ENCODE assay signal across 20 mouse cellular contexts in genomic region chr11:26667251-26667650, GRCm38 (mm10).
DNase-seq lines count a peak whose midpoint lies in the region; ATAC-seq and TF ChIP-seq lines count a peak whose summit lies in the region.
"Had no signal": no experiment of that assay in that cellular context is flagged by ENCODE, and none has a peak within 500 bp of the region (broad histone marks: within the 10 kb centered on the region; RNA-seq: fewer than 3 reads in every experiment).

No protein-coding gene starts in this region.

- intact Hi-C loops in left cerebral cortex, postnatal 14 days (cut with DNase I): no loop called here

- no peak overlapping the region for H3K9ac ChIP-seq in forebrain, embryonic 16.5 days (replicated peaks; ENCODE audit: low read depth, low read length)
- H3K9ac ChIP-seq: embryonic facial prominence, embryonic 12.5 days; forebrain, embryonic 12.5 days; forebrain, postnatal 0 days had no signal

- H3K4me3 ChIP-seq in forebrain, embryonic 16.5 days (replicated peaks; ENCODE audit: low read length): no peak overlapping the region
- no peak overlapping the region for H3K4me3 ChIP-seq in forebrain, embryonic 10.5 days
- H3K4me3 ChIP-seq: embryonic facial prominence, embryonic 10.5 days; embryonic facial prominence, embryonic 12.5 days; forebrain, embryonic 12.5 days had no signal

- H3K36me3 ChIP-seq in forebrain, embryonic 16.5 days (ENCODE audit: control insufficient read depth, insufficient read depth): no peaks in the 10 kb centered on the region
- no peaks in the 10 kb centered on the region for H3K36me3 ChIP-seq in forebrain, embryonic 10.5 days (replicated peaks)
- H3K36me3 ChIP-seq: embryonic facial prominence, embryonic 10.5 days; embryonic facial prominence, embryonic 12.5 days; forebrain, embryonic 12.5 days had no signal

- no peak overlapping the region for H3K27ac ChIP-seq in forebrain, embryonic 16.5 days (ENCODE audit: low read length)
- H3K27ac ChIP-seq in forebrain, embryonic 10.5 days: no peak overlapping the region
- H3K27ac ChIP-seq: embryonic facial prominence, embryonic 10.5 days; embryonic facial prominence, embryonic 12.5 days; forebrain, embryonic 12.5 days had no signal

- H3K4me1 ChIP-seq in forebrain, embryonic 16.5 days (replicated peaks; ENCODE audit: control insufficient read depth, insufficient read depth, low read length): no peaks in the 10 kb centered on the region
- no peaks in the 10 kb centered on the region for H3K4me1 ChIP-seq in forebrain, embryonic 10.5 days
- H3K4me1 ChIP-seq: embryonic facial prominence, embryonic 10.5 days; embryonic facial prominence, embryonic 12.5 days; forebrain, embryonic 12.5 days had no signal

- 76% methylated on average over 2 of the region's 2 CpGs for WGBS in forebrain, embryonic 16.5 days
- 92% methylated on average over 2 of the region's 2 CpGs for WGBS in forebrain, embryonic 10.5 days

- no peaks in the 10 kb centered on the region for H3K9me3 ChIP-seq in forebrain, embryonic 16.5 days (ENCODE audit: control insufficient read depth, low read length)
- no peaks in the 10 kb centered on the region for H3K9me3 ChIP-seq in forebrain, embryonic 10.5 days
- H3K9me3 ChIP-seq: embryonic facial prominence, embryonic 10.5 days; embryonic facial prominence, embryonic 12.5 days; forebrain, embryonic 12.5 days had no signal

- no peak for TF ChIP-seq POLR2A in brain, embryonic 14.5 days (IDR thresholded peaks at IDR 0.05; ENCODE audit: borderline replicate concordance, extremely low read depth, insufficient read depth, insufficient read length, poor library complexity, severe bottlenecking)

- TF ChIP-seq CTCF in brain, embryonic 14.5 days (IDR thresholded peaks at IDR 0.05; ENCODE audit: borderline replicate concordance, extremely low read depth, insufficient read depth, insufficient read length): no peak

- 0 out of 2 replicates have a peak, but pooled peaks have one; percentile 26 for ATAC-seq in forebrain, embryonic 16.5 days
- ATAC-seq: activated CD4-positive, CD25-positive, alpha-beta regulatory T cell, adult 4 months; forebrain, postnatal 0 days; Patski had no signal

- H3K27me3 ChIP-seq in forebrain, embryonic 16.5 days (replicated peaks; ENCODE audit: control insufficient read depth, insufficient read depth, low read length): no peaks in the 10 kb centered on the region
- H3K27me3 ChIP-seq in forebrain, embryonic 10.5 days (ENCODE audit: poor library complexity, severe bottlenecking): no peaks in the 10 kb centered on the region
- H3K27me3 ChIP-seq: embryonic facial prominence, embryonic 12.5 days; forebrain, embryonic 12.5 days had no signal

- H3K4me2 ChIP-seq in forebrain, embryonic 16.5 days (ENCODE audit: low read length): no peak overlapping the region
- H3K4me2 ChIP-seq: embryonic facial prominence, embryonic 12.5 days; forebrain, embryonic 12.5 days had no signal

- DNase-seq in forebrain, embryonic 10.5 days (ENCODE audit: extremely low spot score, low spot score): no peak
- DNase-seq in Muller cell, postnatal 12 days (ENCODE audit: inconsistent ontology term): peak; percentile 7
- peak; percentile 33 for DNase-seq in brain, embryonic 14.5 days (ENCODE audit: low read depth)
- DNase-seq in retina, postnatal 1 day: peak; percentile 73
- no peak for DNase-seq in adrenal gland, postnatal 14 days
- no peak for DNase-seq in left cerebral cortex, postnatal 14 days (ENCODE audit: low spot score in 2 of 2)
- DNase-seq: adrenal gland, adult 8-10 months; adrenal gland, postnatal 25 days; cerebellum, adult 11-12 months; cerebellum, adult 2 months; cerebellum, adult 9-10 months; cerebellum, postnatal 10 days; cerebellum, postnatal 25 days; forebrain, postnatal 0 days had no signal

Comparison
In these comparisons a context has a peak if more than half of its experiments do, and no peak if none do; other contexts are left out.
1. DNase-seq: peak in Muller cell, postnatal 12 days (single experiment), brain, embryonic 14.5 days (single experiment) and retina, postnatal 1 day (single experiment); none in forebrain, embryonic 10.5 days (single experiment), adrenal gland, postnatal 14 days (single experiment) and left cerebral cortex, postnatal 14 days (0 of 2).